ENCODE assay signal across 12 mouse cellular contexts in the genomic region with DNA sequence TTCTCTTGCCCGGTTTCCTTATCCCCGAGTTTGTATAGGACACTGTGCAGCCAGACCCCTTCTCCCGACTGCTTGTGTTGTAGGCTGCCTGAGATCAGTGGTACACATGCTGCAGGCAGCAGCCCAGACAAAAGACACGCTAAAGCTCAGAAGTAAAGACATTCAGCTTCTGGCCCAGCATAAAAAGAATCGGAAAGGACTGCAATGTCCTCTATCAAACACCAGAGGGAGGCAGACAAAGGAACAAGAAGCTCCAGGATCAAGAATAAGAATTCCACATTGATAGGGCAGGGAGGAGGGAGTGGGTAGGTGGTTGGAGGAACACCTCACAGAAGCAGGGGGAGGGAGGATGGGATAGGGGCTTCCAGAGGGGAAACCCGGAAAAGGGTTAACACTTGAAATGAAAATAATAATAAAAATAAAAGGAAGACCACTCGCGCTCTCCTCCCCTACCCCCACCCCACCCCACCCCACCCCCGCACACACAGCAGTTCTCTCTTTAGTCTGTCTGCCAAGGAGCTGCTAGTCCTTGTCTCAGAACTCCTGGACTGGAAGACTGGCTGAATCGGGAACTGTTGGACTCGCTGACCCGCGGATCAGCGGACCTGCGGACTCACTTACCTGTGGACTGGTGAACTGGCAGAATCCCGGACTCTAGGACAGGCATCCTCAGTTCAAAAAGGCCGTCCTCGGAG. TPM values are rescaled to one million over a fixed set of nuclear protein-coding genes. Genes with fewer than 3 reads are reported as not detected.
A peak's percentile ranks its signal among the peaks of the same experiment; 100 is the strongest.
DNase-seq lines count a peak whose midpoint lies in the region; ATAC-seq and TF ChIP-seq lines count a peak whose summit lies in the region.
"Had no signal": no experiment of that assay in that cellular context is flagged by ENCODE, and none has a peak within 500 bp of the region (broad histone marks: within the 10 kb centered on the region; RNA-seq: fewer than 3 reads in every experiment).

No protein-coding gene starts in this region.

- intact Hi-C loops in heart, adult 2 months (cut with DNase I), result no loop called here

- no peaks in the 10 kb centered on the region for H3K27me3 ChIP-seq in heart, embryonic 13.5 days (replicated peaks)
- no peaks in the 10 kb centered on the region for H3K27me3 ChIP-seq in heart, adult 2 months (ENCODE audit: control insufficient read depth, insufficient read depth, low read length)
- H3K27me3 ChIP-seq in forebrain, postnatal 0 days (ENCODE audit: insufficient read depth, low read length), result no peaks in the 10 kb centered on the region
- H3K27me3 ChIP-seq in midbrain, embryonic 15.5 days (replicated peaks), result no peaks in the 10 kb centered on the region

- no peak for ATAC-seq in heart, embryonic 13.5 days (ENCODE audit: extremely low read depth, insufficient number of reproducible peaks, low FRiP score, low TSS enrichment)
- ATAC-seq in forebrain, postnatal 0 days, result peak; percentile 79
- ATAC-seq in midbrain, embryonic 15.5 days (replicated peaks), result peak; percentile 92

- no peaks in the 10 kb centered on the region for H3K4me1 ChIP-seq in heart, embryonic 13.5 days
- H3K4me1 ChIP-seq in heart, adult 2 months (ENCODE audit: control insufficient read depth, insufficient read depth, low read length), result no peaks in the 10 kb centered on the region
- H3K4me1 ChIP-seq in forebrain, postnatal 0 days (ENCODE audit: insufficient read depth), result no peaks in the 10 kb centered on the region
- H3K4me1 ChIP-seq in midbrain, embryonic 15.5 days, result no peaks in the 10 kb centered on the region

- H3K27ac ChIP-seq in heart, embryonic 13.5 days (replicated peaks), result no peak overlapping the region
- H3K27ac ChIP-seq in heart, adult 2 months, result no peak overlapping the region
- peak overlapping the region; percentile 66; the same call in 1 of the 2 replicates for H3K27ac ChIP-seq in forebrain, postnatal 0 days (ENCODE audit: low read depth, low read length)
- H3K27ac ChIP-seq in midbrain, embryonic 15.5 days, result peak overlapping the region; percentile 58; the same call in 1 of the 2 replicates
- H3K27ac ChIP-seq: left cerebral cortex, adult 2 months had no signal

- DNase-seq in heart, adult 2 months, result no peak
- DNase-seq in Muller cell, postnatal 12 days (ENCODE audit: inconsistent ontology term), result peak; percentile 0
- peak; percentile 58 for DNase-seq in forebrain, postnatal 0 days
- no peak for DNase-seq in spleen, postnatal 10 days (ENCODE audit: low spot score in 2 of 2)
- no peak for DNase-seq in adrenal gland, postnatal 36 days
- DNase-seq in cerebellum, postnatal 36 days, result no peak

- H3K9ac ChIP-seq in heart, embryonic 13.5 days, result no peak overlapping the region
- no peak overlapping the region for H3K9ac ChIP-seq in heart, adult 2 months (ENCODE audit: low read depth, low read length)
- H3K9ac ChIP-seq in forebrain, postnatal 0 days, result peak overlapping the region; percentile 25; the same call in 1 of the 2 replicates
- no peak overlapping the region for H3K9ac ChIP-seq in midbrain, embryonic 15.5 days

- no peak for TF ChIP-seq EP300 in heart, adult 2 months (IDR thresholded peaks at IDR 0.05; ENCODE audit: insufficient read depth, low read depth, low read length)

- 42% methylated on average over 13 of the region's 18 CpGs for WGBS in heart, embryonic 13.5 days
- WGBS in heart, adult 2 months, result 35% methylated on average over 8 of the region's 18 CpGs
- WGBS in forebrain, postnatal 0 days, result 5% methylated on average over 3 of the region's 18 CpGs
- WGBS in midbrain, embryonic 15.5 days, result 34% methylated on average over 14 of the region's 18 CpGs

- no peaks in the 10 kb centered on the region for H3K36me3 ChIP-seq in heart, embryonic 13.5 days
- H3K36me3 ChIP-seq in heart, adult 2 months (ENCODE audit: control insufficient read depth, insufficient read depth, low read length), result no peaks in the 10 kb centered on the region
- H3K36me3 ChIP-seq in forebrain, postnatal 0 days (ENCODE audit: insufficient read depth), result no peaks in the 10 kb centered on the region
- H3K36me3 ChIP-seq in midbrain, embryonic 15.5 days (replicated peaks), result no peaks in the 10 kb centered on the region

- no peak overlapping the region for H3K4me3 ChIP-seq in heart, embryonic 13.5 days
- H3K4me3 ChIP-seq in heart, adult 2 months, result no peak overlapping the region
- peak overlapping the region; percentile 11; the same call in 1 of the 2 replicates for H3K4me3 ChIP-seq in forebrain, postnatal 0 days (ENCODE audit: low read depth, low read length)
- 0 out of 2 replicates have a peak overlapping the region, but pooled peaks have one; percentile 5 for H3K4me3 ChIP-seq in midbrain, embryonic 15.5 days
- H3K4me3 ChIP-seq: left cerebral cortex, adult 2 months had no signal

- no peaks in the 10 kb centered on the region for H3K79me2 ChIP-seq in heart, adult 2 months (replicated peaks; ENCODE audit: control insufficient read depth, insufficient read depth, low read length)

- peak overlapping the region; percentile 24; the same call in 1 of the 2 replicates for H3K4me2 ChIP-seq in heart, embryonic 13.5 days
- peak overlapping the region; percentile 23; the same call in 1 of the 2 replicates for H3K4me2 ChIP-seq in forebrain, postnatal 0 days (ENCODE audit: low read depth)
- H3K4me2 ChIP-seq in midbrain, embryonic 15.5 days, result 0 out of 2 replicates have a peak overlapping the region, but pooled peaks have one; percentile 24

- no peak for TF ChIP-seq CTCF in heart, adult 2 months (IDR thresholded peaks at IDR 0.05)
- peak; percentile 63 for TF ChIP-seq CTCF in forebrain, postnatal 0 days (IDR thresholded peaks at IDR 0.05; ENCODE audit: low read depth)

- H3K9me3 ChIP-seq in heart, embryonic 13.5 days, result no peaks in the 10 kb centered on the region
- no peaks in the 10 kb centered on the region for H3K9me3 ChIP-seq in forebrain, postnatal 0 days (ENCODE audit: low read length)
- H3K9me3 ChIP-seq in midbrain, embryonic 15.5 days, result no peaks in the 10 kb centered on the region

- TF ChIP-seq POLR2A in heart, adult 2 months (IDR thresholded peaks at IDR 0.05; ENCODE audit: insufficient read depth, low read depth, low read length), result no peak

RNA-seq across cellular contexts. Expression of a gene that starts 24.6 kb away (rescaled TPM):
- polyA plus RNA-seq in heart, embryonic 13.5 days (2015; fragmentation: Nextera tagmentation; extraction: Ambion mirVana), result 5.2 and 5.8 TPM in 2 replicates
- total RNA-seq in heart, adult 2 months (2021), result 1 to 10 TPM in 1 of 2 experiments, not detected in 1; 9.6 TPM
- 4.4 TPM in 1 of 2 replicates, not detected in the other for polyA plus RNA-seq in heart, adult 2 months (2012; rRNA removed)
- total RNA-seq in forebrain, postnatal 0 days (2014; rRNA removed), result 21.9 and 22.0 TPM in 2 replicates
- 10.3 TPM in 1 of 2 replicates, not detected in the other for polyA plus RNA-seq in forebrain, postnatal 0 days (2015; fragmentation: Nextera tagmentation; extraction: Ambion mirVana)
- polyA plus RNA-seq in midbrain, embryonic 15.5 days (2015; fragmentation: Nextera tagmentation; extraction: Ambion mirVana), result 8.3 and 10.2 TPM in 2 replicates
- 10 to 100 TPM in 1 of 2 experiments, under 1 TPM in 1; 0.03 to 20.8 TPM for total RNA-seq in adrenal gland, postnatal 36 days (2021)
- polyA plus RNA-seq: C2C12 had no signal

RNA-seq across cellular contexts. Expression of a gene that starts 54.6 kb away (rescaled TPM):
- polyA plus RNA-seq in heart, embryonic 13.5 days (2015; fragmentation: Nextera tagmentation; extraction: Ambion mirVana), result not detected in 2 replicates
- total RNA-seq in heart, adult 2 months (2021), result not detected
- not detected in 2 replicates for polyA plus RNA-seq in heart, adult 2 months (2012; rRNA removed)
- 0.29 and 0.92 TPM in 2 replicates for total RNA-seq in forebrain, postnatal 0 days (2014; rRNA removed)
- polyA plus RNA-seq in forebrain, postnatal 0 days (2015; fragmentation: Nextera tagmentation; extraction: Ambion mirVana), result 0.35 TPM in 1 of 2 replicates, not detected in the other
- polyA plus RNA-seq in midbrain, embryonic 15.5 days (2015; fragmentation: Nextera tagmentation; extraction: Ambion mirVana), result 0.12 and 0.13 TPM in 2 replicates
- not detected for total RNA-seq in adrenal gland, postnatal 36 days (2021)
- total RNA-seq: left cerebral cortex, adult 2 months; neutrophil, adult 5-6 weeks had no signal
- polyA plus RNA-seq: C2C12; gonadal fat pad, adult 2 months had no signal

Comparison
In these comparisons a context has a peak if more than half of its experiments do, and no peak if none do; other contexts are left out.
1. H3K27ac ChIP-seq: peak in forebrain, postnatal 0 days (single experiment) and midbrain, embryonic 15.5 days (single experiment); none in heart, embryonic 13.5 days (single experiment) and heart, adult 2 months (single experiment).
2. H3K4me3 ChIP-seq: peak in forebrain, postnatal 0 days (single experiment) and midbrain, embryonic 15.5 days (single experiment); none in heart, embryonic 13.5 days (single experiment) and heart, adult 2 months (single experiment).
3. DNase-seq: peak in Muller cell, postnatal 12 days (single experiment) and forebrain, postnatal 0 days (single experiment); none in heart, adult 2 months (0 of 2), spleen, postnatal 10 days (0 of 2), adrenal gland, postnatal 36 days (0 of 2) and cerebellum, postnatal 36 days (0 of 2).
4. Peak in every context shown above with its lines, with median percentiles within 50 percentile points of each other: H3K4me2 ChIP-seq.